Mouse (Mus musculus) regulatory T cell (primary cell): ENCODE measurements around the gene Ushbp1.
"Not testable (repeated sequence)": the region's sequence is repeated elsewhere in the genome, so short reads cannot be mapped to it uniquely, and the experiment has no call there.

Experiments used
- in situ Hi-C: fragments of 300-600 bp; cut with MboI, MseI; formaldehyde crosslinking; loops from one replicate; pipeline ENCODE4 v1.15.1; 2025; ENCODE audit warnings: high pct_unique_total_duplicates

The Ushbp1 gene

GRCm38 (mm10) chr8:71395629-71396028 lies at the start of gene Ushbp1:
TSS of gene Ushbp1 (minus strand) at chr8:71395802.
- in situ Hi-C loops, result no loop called here

DNA sequence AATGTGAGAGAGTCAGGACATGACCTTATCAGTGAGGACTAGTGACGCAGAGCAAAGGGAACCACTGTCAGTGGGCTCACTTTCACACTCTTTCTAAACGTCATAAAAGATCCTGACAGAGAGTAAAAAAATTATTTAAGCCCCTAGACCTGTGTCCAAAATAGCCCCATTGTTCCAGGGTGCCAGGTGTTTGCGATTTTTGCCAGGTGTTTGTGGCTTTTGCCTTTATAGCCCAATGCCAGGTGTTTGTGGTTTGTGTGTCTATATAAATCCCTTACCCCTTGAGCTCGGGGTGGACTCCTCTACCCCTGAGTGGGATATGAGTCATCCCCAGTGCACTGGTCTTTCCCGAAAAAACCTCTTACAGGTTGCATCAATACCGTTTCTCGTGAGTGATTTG lies 49.5 kb upstream of the Ushbp1 start:
- in situ Hi-C loops, result loop anchor here (5.0 kb wide), 1 partner anchor 77 kb away; no protein-coding TSS in a partner anchor

DNA sequence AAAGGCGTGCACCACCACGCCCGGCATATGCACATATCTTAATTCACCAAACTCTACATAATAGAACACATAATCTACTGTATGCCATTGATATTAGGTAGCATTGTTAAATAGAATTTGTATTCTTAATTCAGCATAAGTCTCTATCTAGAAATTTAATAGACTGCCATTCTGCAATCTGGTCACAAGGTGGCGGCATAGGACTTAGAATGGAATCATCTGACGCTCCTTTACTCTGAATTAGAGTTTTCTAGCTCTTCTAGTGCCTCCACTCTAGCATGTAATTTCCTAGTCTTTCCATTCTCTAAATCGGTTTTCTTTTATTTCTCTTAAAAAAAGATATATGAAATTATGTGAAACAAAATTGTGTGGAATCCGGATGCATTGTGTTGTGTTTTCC lies 45.8 kb upstream of the Ushbp1 start:
- in situ Hi-C loops, result no loop called here

- in situ Hi-C loops, result no loop called here
These were observed 41.4 kb upstream of the Ushbp1 start for GRCm38 (mm10) chr8:71437041-71437440.

DNA sequence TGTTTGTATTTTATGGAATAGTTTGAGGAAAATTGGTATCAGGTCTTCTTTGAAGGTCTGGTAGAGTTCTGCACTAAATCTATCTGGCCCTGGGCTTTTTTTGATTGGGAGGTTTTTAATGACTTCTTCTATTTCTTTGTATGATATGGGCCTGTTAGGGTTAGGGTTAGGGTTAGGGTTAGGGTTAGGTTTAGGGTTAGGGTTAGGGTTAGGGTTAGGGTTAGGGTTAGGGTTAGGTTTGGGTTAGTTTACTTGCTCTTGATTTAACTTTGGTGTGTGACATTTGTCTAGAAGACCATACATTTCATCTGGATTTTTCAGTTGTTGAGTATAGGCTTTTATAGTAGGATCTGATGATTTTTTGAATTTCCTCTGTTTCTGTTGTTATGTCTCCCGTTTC lies 37.3 kb upstream of the Ushbp1 start:
- in situ Hi-C loops, result not testable (repeated sequence)

- in situ Hi-C loops, result no loop called here
These were observed 26.5 kb upstream of the Ushbp1 start for GRCm38 (mm10) chr8:71422121-71422520.

- in situ Hi-C loops, result loop anchor here (5.0 kb wide), 1 partner anchor 1116 kb away; no protein-coding TSS in a partner anchor
These were observed 16.1 kb upstream of the Ushbp1 start for GRCm38 (mm10) chr8:71411535-71412273.

GRCm38 (mm10) chr8:71408231-71408630 lies 12.6 kb upstream of the Ushbp1 start:
- in situ Hi-C loops, result loop anchor here (5.0 kb wide), 2 partner anchors 36 to 59 kb away; partner anchors contain the start of genes Dda1 and Ocel1

- in situ Hi-C loops, result loop anchor here (5.0 kb wide), 2 partner anchors 35 to 60 kb away; partner anchors contain the start of genes Dda1 and Ocel1
These were observed 11.8 kb upstream of the Ushbp1 start for GRCm38 (mm10) chr8:71407441-71407840.

GRCm38 (mm10) chr8:71406099-71407015 lies 10.8 kb upstream of the Ushbp1 start:
- in situ Hi-C loops, result loop anchor here (5.0 kb wide), 2 partner anchors 34 to 61 kb away; partner anchors contain the start of genes Dda1 and Ocel1

DNA sequence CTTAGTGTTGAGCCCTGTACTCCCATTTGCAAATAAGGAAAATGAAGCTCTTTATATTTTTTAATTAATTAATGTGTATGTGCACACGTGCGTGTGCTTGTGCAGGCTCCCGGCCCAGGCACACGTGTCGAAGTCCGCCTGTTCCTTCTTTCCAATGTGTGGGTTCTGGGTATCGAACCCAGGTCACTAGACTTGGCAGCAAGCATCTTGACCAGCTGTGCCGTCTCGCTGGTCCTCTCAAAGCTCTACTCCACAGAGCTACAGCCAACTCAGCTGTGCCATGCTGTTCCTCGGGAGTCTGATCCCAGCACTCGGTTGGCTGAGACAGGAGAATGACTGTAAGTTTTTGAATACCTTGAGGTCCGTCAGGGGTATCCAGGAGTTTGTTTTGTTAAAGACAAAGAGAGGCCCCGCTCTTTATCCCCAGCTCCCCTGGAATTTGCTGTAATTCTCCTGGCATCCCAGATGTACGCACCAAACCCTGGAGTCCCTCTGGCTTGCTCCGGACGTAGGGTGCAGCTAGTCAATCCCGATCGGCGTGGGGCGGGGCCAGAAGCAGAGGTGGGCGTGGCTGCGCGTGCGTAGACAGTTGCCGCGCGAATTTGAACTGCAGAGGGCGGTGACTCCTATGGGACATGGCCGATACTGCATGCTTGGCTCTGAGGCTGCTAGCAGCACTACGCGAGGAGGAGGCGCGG lies 9.9 kb upstream of the Ushbp1 start, which contains the start of gene Ankle1:
Gene Ankle1, plus strand, starts transcription at position 610 of the 698 bp plus-strand sequence.
- in situ Hi-C loops, result loop anchor here (5.0 kb wide), 2 partner anchors 33 to 62 kb away; partner anchors contain the start of genes Dda1 and Ocel1

- in situ Hi-C loops, result loop anchor here (5.0 kb wide), 2 partner anchors 33 to 62 kb away; partner anchors contain the start of genes Dda1 and Ocel1
These were observed 9.3 kb upstream of the Ushbp1 start for GRCm38 (mm10) chr8:71404951-71405351.

GRCm38 (mm10) chr8:71404011-71404410 lies 8.4 kb upstream of the Ushbp1 start:
- in situ Hi-C loops, result no loop called here

DNA sequence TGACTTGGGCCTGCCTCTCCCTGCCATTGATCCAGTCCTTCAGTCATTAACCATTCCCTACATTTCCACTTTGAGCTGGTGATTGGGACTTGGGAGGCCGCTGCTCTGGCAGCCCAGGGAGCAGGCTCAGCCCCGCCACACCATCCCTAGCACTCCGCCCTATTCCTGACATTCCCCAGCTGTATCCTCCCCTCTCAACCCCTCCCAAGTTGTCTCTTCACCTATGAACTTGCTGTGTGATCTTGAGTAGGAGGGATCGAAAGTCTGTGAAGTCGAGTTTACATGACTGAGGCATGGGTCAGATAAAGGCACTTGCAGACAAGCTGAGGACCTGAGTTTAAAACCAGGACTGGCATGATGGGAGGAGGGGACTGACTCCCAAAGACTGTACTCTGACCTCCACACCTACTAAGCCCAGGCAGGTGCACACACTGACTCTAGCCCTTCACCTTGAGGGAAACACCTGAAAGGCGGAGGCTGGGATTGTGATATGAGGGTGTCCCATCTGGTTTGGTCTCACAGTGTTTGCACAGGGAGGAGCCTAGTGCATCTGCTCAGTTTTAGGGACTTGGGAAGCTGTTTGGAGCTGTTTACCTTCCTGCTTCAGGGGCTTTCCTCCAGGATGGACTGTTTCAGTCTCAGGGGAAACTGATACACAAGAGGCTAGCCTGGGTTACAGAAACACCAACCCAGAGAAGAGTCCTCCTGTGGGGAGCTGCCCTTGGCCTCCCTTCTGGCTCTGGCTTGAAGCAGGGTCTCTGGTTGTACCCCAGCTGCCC lies 7.7 kb upstream of the Ushbp1 start:
- in situ Hi-C loops, result no loop called here

GRCm38 (mm10) chr8:71402446-71402964 lies 6.9 kb upstream of the Ushbp1 start:
- in situ Hi-C loops, result no loop called here

DNA sequence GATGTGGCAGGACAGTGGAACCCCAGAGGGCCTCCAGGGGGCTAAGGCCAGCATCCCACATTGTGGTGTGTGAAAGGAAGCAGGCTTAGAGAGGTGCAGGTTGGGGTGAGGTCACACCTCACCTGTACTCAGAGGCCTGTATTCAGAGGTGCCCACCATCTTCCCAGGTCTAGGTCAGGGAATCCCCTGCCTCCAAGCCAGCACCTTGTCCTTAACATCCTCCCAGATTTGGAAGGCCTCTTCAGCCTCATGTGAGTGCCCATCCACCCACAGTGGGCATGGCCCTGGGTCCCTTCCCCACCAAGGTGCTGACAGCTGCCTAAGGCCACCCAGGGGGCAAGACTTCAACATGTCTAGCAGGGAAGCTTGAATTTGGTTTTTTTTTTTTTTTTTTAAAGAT lies 5.9 kb upstream of the Ushbp1 start:
- in situ Hi-C loops, result no loop called here

DNA sequence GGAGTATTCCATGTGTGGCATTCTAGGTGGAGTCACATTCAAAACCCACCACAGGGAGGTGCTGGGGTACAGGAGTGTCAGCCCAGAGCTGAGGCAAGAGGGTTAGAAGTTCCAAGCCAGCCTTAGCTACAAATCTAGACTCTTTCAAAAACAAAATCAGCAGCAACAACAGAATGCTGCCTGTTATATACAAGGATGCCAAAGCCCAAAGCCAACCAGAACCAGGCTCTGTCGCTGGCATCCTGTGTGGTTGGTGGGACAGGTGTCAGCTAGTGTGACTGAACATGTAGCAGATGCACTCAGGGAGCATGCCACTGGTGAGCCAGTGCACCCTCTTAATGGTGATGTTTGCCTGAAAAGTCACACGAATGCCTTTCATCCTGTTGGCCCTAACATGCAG lies 5.2 kb upstream of the Ushbp1 start:
- in situ Hi-C loops, result no loop called here

GRCm38 (mm10) chr8:71397701-71398100 lies 2.1 kb upstream of the Ushbp1 start:
- in situ Hi-C loops, result no loop called here

DNA sequence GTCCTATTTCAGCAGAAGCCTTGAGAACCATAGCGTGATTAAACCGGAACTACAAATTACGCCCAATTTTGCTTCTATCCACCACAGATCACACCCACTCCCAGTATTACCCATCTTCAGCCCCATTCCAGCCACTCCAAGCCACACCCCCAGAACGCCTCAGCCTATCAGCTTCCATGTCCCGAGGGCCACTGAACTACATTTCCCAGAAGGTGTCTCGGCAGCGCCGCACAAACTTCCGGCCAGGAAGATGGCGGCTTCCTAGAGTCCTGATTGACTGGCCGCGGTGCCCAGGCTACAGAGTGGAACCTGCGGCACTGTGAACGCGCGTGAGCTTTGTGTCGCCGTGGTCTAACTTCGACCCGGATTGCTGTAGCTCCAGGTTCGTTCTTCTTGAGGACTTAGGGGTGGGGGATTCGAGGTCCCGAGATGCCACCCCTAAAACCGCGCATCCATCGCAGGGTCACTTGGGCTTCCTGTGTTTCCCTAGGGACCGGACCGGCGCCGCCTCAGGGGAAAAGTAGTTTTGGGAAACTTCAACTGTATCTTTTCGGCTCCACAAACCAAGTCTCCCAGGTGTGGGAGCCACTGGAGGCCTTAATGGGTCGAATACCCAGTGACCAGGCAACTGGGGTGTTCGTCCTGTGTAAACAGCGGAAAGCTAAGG lies 1.2 kb upstream of the Ushbp1 start, which contains the start of gene Babam1:
Gene Babam1, plus strand, starts transcription at position 223 of the 667 bp plus-strand sequence.
- in situ Hi-C loops, result no loop called here

DNA sequence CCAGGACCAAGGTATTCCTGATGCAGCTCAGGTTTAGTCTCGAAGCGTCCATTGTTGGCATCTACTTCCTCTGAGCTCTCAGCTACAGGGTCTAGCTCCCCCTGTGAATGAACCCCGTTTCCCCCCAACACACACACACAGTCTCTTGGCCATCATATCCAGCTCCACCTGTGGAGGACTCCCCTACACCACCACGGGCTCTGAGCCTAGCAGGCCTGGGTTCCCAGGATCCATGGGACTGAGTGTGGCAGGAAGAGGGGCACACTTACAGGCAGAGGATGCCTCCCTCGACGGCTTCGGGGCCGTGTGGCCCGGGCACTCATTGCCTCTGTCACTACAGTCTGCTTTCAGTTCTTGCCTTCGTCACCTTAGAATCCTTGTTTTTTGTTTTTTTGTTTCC lies 531 bp downstream of the Ushbp1 start:
- in situ Hi-C loops, result no loop called here
